Mouse (Mus musculus): ENCODE measurements around the gene Ttpal.

Ttpal gene

DNA sequence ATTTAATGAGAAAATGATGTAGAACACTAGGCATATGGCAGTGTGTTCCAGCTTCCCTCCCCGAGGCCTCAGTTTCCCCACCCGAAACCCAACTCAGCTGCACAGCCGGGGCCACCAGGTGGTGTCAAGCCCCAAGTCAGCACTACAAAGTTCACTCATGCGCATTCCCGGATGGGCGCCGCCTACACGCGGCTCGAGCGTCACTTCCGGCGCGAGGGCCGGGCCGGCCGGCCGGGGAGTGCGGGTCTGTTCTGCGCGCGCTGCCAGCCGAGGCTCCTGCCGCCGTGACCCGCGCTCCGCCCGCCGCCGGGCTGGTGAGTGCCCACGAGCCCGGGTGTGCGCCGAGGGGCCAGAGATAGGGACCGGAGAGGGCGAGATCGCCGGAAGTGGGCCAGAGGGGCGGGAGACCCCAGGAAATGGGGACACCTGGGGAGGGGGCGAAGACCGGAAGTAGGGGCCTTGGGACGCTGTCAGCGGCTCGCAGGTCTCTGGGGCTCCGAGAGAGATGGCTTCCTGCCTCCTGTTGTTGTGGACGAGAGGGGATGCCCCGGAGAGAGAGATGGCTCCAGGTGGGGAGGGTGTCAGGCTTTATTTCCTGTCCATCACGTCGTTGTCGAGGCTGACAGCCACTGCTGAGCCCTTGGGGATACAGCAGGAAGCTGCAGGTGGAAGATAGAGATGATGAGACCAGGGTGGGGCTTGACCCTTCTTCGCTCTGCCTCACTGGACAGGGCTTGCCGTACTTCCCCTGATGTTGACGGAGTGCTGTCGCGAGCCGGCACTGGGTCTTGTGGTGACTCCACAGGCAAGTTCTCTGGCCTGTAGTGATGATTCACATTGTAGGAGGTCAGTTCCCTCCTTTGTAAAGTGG is at the start of gene Ttpal:
Gene Ttpal, plus strand, starts transcription at position 214 of the 871 bp plus-strand sequence.
- peak; percentile 85 for DNase-seq (ENCODE audit: low read depth)

GRCm38 (mm10) chr2:163552518-163552929 is 49.6 kb upstream of the Ttpal start:
- no peak for DNase-seq (ENCODE audit: low read depth)

GRCm38 (mm10) chr2:163554425-163554982 is 47.6 kb upstream of the Ttpal start:
- DNase-seq (ENCODE audit: low read depth): no peak

- no peak for DNase-seq (ENCODE audit: low read depth)
These were observed 47.1 kb upstream of the Ttpal start for GRCm38 (mm10) chr2:163554996-163555395.

DNA sequence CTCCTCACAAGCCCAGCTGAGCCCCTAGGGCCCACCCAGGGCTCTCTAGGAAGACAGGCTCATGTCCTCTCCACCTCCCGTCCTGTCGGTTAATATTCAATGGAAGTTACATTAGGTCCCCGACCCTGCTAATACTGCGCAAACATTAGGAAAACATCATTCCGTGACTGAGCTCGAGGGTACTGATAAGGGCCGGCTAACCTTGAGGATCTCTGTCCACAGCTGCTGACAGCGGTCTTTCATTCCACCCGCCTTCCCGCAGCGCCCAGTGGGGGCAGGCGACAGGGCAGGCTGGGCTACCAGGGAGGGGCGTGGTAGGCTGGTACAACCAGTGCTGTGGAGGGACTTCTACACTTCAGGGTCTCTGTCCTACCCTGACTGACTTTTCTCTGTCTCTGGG is 46.7 kb upstream of the Ttpal start:
- no peak for DNase-seq (ENCODE audit: low read depth)

DNA sequence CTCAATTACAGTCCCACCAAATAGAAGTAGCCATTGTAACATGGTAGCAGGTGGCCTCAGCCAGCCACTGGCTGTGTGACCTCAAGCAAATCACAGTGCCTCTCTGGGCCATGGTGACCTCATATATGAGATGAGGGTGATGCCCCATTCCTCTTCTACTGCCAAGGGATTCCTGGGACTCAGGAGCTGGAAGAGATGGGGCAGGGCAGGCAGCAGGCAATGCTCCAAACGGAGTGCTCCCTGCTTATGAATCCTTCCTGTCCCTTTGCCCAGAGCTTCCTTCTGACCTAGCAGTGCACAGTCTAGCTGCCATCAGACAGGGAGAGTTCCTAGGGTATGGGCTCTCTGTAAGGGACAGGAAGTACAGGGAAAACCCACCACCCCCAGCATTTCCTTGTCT is 43.6 kb upstream of the Ttpal start:
- DNase-seq (ENCODE audit: low read depth): no peak

GRCm38 (mm10) chr2:163559236-163559635 is 42.9 kb upstream of the Ttpal start:
- DNase-seq (ENCODE audit: low read depth): no peak

GRCm38 (mm10) chr2:163560247-163560646 is 41.9 kb upstream of the Ttpal start:
- no peak for DNase-seq (ENCODE audit: low read depth)

DNA sequence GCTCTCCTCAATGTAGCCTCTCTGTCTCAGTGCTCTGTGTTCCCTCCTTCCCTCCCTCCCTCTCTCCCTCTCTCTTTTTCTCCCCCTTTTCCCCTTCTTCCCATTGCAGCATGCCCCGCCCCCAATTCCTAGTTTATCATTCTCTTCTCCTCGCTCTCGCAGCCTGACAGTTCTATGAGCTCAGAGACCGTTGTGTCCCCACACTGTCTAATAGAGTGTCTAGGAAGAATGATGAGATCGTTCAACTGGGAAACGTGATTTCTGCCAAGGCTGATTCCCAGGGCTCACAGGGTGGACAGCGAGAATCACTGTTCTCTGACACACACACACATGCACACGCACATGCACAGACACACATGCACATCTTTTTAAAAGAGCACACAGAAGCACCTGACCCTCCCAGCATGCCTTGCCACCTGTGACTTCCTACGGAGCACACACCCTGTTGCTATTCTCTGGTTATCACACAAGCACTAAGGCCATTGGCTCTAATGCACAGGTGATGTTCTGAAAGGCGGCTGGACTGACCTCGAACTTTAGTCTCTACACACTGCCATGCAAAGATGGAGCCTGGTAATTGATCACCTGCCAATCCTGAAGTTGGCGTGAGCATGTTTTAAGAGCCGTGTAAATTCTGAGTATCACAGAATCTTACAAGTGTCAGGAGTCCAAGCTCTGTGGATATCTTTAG is 40.7 kb upstream of the Ttpal start:
- DNase-seq (ENCODE audit: low read depth): no peak

DNA sequence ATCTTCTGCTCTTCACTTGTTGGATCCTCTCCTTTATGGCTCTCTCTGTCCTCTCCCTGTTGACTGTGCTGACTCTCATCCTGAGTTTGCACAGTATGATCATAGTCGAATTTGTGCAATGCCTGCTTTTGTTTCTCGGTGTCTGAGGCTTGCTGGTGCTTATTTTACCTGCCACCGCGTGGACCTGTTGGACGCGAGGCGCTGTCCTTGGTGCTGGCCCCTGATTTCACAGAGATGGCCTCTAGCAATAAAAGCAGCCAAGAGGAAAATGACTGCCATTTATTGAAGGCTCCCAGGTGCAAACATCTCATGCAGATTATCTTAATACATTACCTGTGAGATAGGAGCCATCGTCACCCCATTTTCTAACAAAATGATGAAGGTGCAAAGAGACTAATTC is 37.5 kb upstream of the Ttpal start:
- DNase-seq (ENCODE audit: low read depth): no peak

GRCm38 (mm10) chr2:163574321-163574720 is 27.8 kb upstream of the Ttpal start:
- DNase-seq (ENCODE audit: low read depth): no peak

DNA sequence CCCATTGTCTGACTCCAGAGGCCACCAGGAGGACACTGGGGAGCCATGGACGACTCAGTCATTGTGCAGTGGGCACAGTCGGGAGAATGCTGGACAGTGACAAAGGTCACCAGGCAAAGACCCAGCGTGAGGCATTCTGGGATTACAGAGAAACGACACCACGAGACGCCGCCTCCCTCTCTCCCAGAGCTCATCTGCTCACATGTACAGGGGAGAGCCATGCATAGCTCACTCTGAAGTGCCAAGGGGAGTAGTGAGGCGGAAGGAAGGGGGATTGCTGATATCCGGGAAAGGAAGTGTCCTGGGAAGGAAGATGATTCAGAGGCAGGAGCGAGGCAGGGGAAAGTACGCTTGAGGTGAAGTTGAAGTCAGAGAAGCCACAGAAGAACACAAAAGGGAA is 26.9 kb upstream of the Ttpal start:
- no peak for DNase-seq (ENCODE audit: low read depth)

- DNase-seq (ENCODE audit: low read depth): no peak
These were observed 24.1 kb upstream of the Ttpal start for GRCm38 (mm10) chr2:163577986-163578385.

DNA sequence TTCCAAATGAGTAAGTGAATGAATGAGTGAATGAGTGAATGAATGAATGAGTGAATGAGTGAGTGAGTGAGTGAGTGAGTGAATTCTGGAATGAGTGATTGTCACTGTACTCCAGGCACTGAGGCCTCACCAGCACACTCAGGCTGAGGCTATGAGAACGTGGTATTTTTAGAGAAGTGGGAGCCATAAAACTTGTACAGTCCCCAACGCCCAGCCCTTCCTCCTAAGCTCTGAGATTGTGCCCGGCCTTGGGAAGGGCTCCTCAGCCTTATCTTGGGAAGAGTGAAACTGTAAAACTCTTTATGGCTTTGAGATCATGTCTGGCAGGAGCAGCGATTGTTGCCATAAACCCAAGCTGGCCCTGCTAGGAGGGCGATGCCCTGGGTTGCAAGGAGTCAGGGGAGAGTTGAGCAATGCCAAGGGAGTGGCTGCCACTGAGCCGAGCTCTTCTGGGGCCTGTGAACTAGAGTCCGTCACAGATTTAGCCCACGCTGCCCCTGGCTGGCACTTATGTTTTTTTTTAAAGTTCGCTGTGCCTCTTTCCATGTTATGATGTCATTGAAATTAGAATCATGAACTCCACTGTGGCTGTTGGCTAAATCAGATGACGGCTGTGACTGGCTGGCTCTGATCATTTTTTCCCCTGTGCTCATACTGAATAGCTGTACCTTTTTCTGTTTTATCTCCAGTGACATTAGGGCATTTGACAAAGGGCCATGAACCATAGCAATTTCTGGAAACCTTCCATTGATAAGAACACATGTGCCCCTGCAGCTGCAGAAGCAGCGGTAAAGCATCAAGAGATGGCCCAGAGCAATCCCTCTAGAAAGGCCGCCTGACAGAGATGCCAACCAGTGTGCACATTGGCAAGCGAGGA is 21.8 kb upstream of the Ttpal start:
- DNase-seq (ENCODE audit: low read depth): no peak

DNA sequence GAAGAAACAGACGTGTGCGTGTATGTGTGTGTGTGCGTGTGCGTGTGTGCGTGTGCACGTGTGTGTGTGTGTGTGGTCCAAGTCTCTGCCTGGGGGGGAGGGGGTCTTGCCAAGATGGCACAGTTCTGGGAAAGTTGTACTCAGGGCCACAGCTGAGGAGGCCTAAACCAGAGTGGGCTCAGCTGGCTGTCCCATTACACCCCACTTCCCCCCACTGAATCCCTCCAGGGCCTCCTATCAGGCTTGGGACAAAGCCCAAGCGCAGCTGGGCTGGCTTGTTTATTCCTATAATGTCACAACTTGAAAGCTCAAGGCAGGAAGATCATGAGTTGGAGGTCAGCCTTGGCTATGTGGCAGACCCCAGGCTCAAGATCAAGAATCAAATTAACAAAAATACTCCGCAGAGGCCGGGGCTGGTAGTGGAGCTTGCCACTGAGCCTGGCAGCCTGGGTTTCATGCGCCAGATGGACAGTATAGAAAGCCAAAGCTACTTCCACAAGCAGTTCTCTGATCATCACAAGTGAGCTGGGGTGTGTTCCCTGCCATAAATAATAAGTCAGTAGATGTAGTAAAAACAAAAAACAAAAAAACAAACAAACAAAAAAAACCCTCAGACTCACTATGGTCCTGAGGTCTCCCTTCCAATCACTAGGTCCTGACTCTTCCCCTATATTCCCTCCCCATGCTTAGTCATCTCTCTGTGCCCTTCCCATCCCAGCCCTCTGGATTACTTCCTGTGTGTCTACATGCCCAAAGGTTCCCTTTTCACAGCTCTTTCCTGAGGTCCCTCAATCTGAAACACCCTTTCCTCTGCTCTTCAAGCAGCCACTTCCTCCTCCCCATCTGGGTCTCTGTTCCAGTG is 18.7 kb upstream of the Ttpal start:
- no peak for DNase-seq (ENCODE audit: low read depth)

DNA sequence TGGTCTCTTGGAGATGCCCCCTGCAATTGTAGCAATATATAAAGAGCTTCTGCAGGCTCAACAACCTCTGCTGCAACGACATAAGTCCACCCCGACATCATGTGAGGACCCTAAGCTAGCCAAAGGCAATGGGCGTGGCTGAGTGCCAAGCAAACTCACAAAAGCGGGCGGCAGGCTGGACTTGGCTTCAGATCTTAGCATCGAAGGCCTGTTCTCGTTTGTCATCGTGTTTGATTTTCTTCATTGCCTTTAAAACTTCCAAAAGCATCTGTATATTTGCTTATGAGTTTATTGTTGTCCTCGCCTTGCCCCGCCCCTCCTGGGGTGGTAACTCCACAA is 18.1 kb upstream of the Ttpal start:
- DNase-seq (ENCODE audit: low read depth): no peak

DNA sequence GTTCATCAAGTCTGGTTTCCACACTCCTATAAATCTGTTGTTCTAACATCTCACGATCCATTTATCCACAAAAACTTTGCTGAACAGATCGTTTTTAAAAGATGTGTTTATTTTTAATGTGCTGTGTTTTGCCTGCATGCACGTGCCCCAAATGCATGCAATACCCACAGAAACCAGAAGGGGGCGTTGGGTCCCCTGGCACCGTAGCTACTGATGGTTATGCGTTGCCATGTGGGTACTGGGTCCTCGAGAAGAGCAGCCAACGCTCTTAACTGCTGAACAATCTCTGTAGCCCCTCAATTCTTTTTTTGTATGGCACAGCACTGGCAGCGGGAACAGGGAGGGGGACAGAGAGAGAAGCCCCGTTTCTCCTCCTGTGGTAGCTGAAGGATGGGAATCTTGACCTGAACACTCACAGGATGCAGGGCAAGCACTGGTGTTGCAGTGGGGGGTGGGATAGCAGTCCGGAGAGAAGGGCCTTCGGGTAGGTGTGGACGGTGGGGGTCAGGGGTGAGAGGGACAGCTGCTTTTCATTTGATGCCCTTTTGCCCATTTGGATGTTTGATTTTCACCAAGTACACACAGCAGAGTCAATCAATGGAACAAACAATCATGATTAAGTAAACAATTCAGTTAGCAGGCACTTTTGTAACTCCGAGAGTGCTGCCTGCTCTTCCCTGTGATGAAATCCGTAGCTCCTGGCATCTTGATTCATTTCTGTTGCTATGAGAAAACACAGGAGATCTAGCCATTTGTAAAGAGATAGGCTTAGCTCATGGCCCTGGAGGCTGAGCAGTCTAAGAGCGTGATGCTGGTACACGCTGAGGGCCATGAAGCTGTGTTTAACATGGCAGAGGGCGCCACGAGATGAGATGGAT is 15.5 kb upstream of the Ttpal start:
- peak; percentile 54 for DNase-seq (ENCODE audit: low read depth)

- DNase-seq (ENCODE audit: low read depth): peak; percentile 23
These were observed 14.6 kb upstream of the Ttpal start for GRCm38 (mm10) chr2:163587506-163587905.

DNA sequence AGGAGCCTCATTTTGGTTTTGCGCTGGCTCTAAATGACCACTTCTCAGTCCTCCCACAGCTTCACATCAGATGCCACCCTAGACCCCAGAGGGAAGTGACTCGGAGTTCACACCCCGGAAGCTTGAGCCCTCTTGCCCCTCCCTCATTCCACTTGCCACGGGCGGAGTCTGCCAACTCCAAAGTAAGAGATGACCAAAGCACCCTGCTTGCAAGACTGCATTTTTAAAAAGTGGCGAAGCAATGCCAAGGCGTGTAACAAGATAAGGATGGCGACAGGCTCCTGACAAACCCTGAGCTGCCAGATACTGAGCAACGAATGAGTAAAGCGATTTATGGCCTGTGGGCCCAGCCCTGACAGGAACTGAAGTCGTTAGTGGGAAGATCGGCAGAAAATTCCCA is 11.9 kb upstream of the Ttpal start:
- peak; percentile 29 for DNase-seq (ENCODE audit: low read depth)

GRCm38 (mm10) chr2:163590996-163591395 is 11.1 kb upstream of the Ttpal start:
- DNase-seq (ENCODE audit: low read depth): no peak
